Mouse (Mus musculus) stomach, embryonic 14.5 days (tissue): Measurements from ENCODE around the gene Ncf2. TPM values are rescaled to one million over a fixed set of nuclear protein-coding genes. Genes with fewer than 3 reads are reported as not detected.

Experiments used
- ATAC-seq: fragments of 200-750 bp; cut with Nextera tagmentation; 2 replicates; pipeline ENCODE4 v1.8.0; 2017; ENCODE audit warnings: low read depth, moderate TSS enrichment; ENCODE audit not compliant: insufficient number of reproducible peaks, insufficient read depth, low FRiP score
- H3K27ac ChIP-seq: fragments of 300-500 bp; sonication (generic); 2 replicates; pipeline ENCODE4 v1.5.1; 2014; ENCODE audit warnings: mild to moderate bottlenecking, low read length, moderate library complexity, mixed read lengths
- H3K27me3 ChIP-seq: fragments of 300-500 bp; sonication (generic); 2 replicates; pipeline ENCODE4 v1.6.1; 2014; ENCODE audit warnings: low read length, control low read depth, mixed read lengths; ENCODE audit not compliant: control insufficient read depth, insufficient read depth
- H3K36me3 ChIP-seq: fragments of 300-500 bp; sonication (generic); 2 replicates; pipeline ENCODE4 v1.6.1; 2014; ENCODE audit warnings: mild to moderate bottlenecking, control low read depth, low read length, moderate library complexity, mixed read lengths; ENCODE audit not compliant: control insufficient read depth, insufficient read depth
- H3K4me1 ChIP-seq: fragments of 300-500 bp; sonication (generic); 2 replicates; pipeline ENCODE4 v1.6.1; 2014; ENCODE audit warnings: low read length, control low read depth, mixed read lengths; ENCODE audit not compliant: control insufficient read depth, insufficient read depth
- H3K4me2 ChIP-seq: fragments of 300-500 bp; sonication (generic); replicated peaks from 2 replicates; pipeline ENCODE4 v1.6.1; 2014; ENCODE audit warnings: low read depth, low read length, control low read depth
- H3K4me3 ChIP-seq: fragments of 300-500 bp; sonication (generic); 2 replicates; pipeline ENCODE4 v1.5.1; 2014; ENCODE audit warnings: low read depth, low read length, control low read depth
- H3K9ac ChIP-seq: fragments of 300-500 bp; sonication (generic); replicated peaks from 2 replicates; pipeline ENCODE4 v1.6.1; 2014; ENCODE audit warnings: low read depth, mild to moderate bottlenecking, control low read depth, low read length, moderate library complexity, mixed read lengths
- H3K9me3 ChIP-seq: fragments of 300-500 bp; sonication (generic); 2 replicates; pipeline ENCODE4 v1.6.1; 2016; ENCODE audit warnings: low read depth, low read length, control low read depth; ENCODE audit not compliant: control insufficient read depth
- WGBS: fragments of 180-500 bp; shearing (Covaris S2); extraction: QIAGEN DNeasy Blood & Tissue Kit; methylation state at CpG from one replicate; pipeline ENCODE4 v1.1.7; 2014; 5-methylcytosine and 5-hydroxymethylcytosine counted together
- polyA plus RNA-seq: library from polyadenylated mRNA; unstranded; fragments of >200 nt; fragmentation: Nextera tagmentation; extraction: Ambion mirVana; gene quantifications from 2 replicates; pipeline ENCODE4 v1.2.1, GENCODE M21; 2014

The Ncf2 gene
- polyA plus RNA-seq, 1 experiment from 2014 or later: 3.7 TPM

DNA sequence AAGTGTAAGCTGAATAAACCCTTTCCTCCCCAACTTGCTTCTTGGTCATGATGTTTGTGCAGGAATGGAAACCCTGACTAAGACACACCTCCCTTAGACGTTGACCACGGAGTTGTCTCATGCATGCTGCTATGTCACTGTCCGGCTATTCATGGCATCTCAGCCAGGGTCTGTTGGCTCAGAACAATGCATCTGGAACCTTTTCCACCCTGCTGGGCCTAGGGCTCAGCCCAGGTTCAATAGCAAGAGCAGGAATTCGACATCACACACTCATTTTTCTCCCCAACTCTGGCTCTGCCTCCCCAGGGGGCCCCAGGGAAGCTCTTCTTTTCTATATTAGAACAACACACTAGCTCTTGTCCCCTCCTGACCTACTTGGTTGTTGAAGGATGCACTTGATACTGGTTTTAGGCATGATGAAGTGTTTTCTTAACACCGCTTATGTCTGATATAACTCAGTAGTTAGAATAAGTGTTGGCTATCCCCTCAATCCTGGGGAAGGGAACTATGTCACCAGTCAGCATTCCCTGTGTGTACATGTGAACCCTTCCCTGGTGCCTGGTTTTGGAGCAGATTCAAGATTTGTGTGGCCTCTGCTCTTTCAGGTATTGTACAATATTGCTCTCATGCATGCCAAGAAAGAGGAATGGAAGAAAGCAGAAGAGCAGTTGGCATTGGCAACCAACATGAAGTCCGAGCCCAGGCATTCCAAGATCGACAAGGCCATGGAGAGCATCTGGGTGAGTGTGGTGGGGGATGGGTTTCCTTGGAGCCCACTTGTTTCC is 21.1 kb downstream of the Ncf2 start:
- H3K4me2 ChIP-seq: no peak overlapping the region
- H3K9me3 ChIP-seq: no peaks in the 10 kb centered on the region
- H3K4me3 ChIP-seq: no peak overlapping the region
- H3K27me3 ChIP-seq: no peaks in the 10 kb centered on the region
- no peak overlapping the region for H3K27ac ChIP-seq
- no peaks in the 10 kb centered on the region for H3K36me3 ChIP-seq
- ATAC-seq: no peak
- peaks cover 4% of the 10 kb centered on the region; the same call in 1 of the 2 replicates for H3K4me1 ChIP-seq
- no peak overlapping the region for H3K9ac ChIP-seq
- 79% methylated on average over 7 of the region's 7 CpGs for WGBS

DNA sequence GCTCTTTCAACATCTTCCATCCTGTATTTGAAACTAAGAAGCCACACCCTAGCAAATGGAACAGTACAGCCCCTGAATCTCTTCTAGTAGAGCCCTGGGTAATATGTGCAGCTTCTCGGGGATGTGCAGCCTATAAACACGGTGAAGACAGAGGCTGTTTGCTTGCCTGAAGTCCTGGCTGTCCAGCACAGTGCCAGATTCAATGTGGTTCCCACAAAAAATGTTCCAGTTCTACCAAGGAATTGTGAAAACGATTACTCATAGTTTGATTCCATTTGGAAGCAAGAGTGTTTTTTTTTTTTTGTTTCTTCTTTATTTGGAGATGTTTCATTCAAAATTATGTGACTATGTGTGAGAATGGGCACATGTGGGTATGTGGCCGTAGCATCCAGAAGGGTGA is 21.8 kb downstream of the Ncf2 start:
- no peak overlapping the region for H3K4me2 ChIP-seq
- peaks cover 4% of the 10 kb centered on the region; the same call in 1 of the 2 replicates for H3K4me1 ChIP-seq
- H3K9me3 ChIP-seq: no peaks in the 10 kb centered on the region
- no peaks in the 10 kb centered on the region for H3K36me3 ChIP-seq
- H3K4me3 ChIP-seq: no peak overlapping the region
- WGBS: 85% methylated on average over 4 of the region's 4 CpGs
- ATAC-seq: no peak
- H3K27ac ChIP-seq: no peak overlapping the region
- H3K9ac ChIP-seq: no peak overlapping the region
- no peaks in the 10 kb centered on the region for H3K27me3 ChIP-seq

DNA sequence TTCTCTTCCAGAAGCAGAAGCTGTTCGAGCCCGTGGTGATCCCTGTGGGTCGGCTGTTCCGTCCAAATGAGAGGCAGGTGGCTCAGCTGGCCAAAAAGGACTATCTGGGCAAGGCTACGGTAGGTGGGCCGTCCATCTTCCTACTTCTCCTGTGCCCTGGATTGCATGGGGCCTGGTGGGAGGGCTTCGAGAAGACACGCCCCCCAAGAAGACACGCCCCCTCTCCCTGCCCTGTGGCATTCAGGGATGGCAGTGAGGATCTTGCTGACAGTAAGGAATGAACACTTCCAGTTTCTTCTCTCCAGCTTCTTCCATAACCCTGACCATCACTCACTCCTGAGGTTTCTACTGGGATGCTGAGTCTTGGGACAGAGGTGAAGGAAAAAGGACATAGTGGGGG is 24.2 kb downstream of the Ncf2 start:
- no peaks in the 10 kb centered on the region for H3K4me1 ChIP-seq
- no peaks in the 10 kb centered on the region for H3K27me3 ChIP-seq
- WGBS: 74% methylated on average over 9 of the region's 9 CpGs
- no peak overlapping the region for H3K4me3 ChIP-seq
- no peak overlapping the region for H3K9ac ChIP-seq
- no peak for ATAC-seq
- H3K36me3 ChIP-seq: no peaks in the 10 kb centered on the region
- H3K9me3 ChIP-seq: no peaks in the 10 kb centered on the region
- H3K27ac ChIP-seq: no peak overlapping the region
- H3K4me2 ChIP-seq: no peak overlapping the region

DNA sequence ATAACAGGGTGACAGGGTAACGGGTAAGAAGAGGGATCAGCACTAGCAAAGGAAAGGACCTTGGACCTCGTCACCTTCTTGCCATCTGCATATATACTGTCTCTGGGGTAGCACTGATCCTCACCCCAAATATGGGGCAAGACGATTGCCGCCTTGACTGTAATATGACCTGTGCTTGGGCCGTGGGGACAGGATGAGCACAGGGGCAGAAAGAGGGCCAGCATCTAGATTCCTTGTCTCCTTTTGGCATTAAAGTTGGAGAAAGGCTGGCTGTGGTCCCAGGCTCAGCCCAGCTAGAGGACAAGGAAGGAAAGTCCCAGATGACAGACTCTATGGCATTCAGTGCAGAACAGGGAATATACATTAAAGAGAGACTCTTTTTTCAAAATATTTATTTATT is 26.5 kb downstream of the Ncf2 start:
- no peak for ATAC-seq
- Histone ChIP-seq H3K27ac (no peak overlapping the region), H3K36me3 (no peaks in the 10 kb centered on the region), H3K4me2 (no peak overlapping the region), H3K27me3 (no peaks in the 10 kb centered on the region), H3K4me3 (no peak overlapping the region), H3K9me3 (no peaks in the 10 kb centered on the region), H3K4me1 (no peaks in the 10 kb centered on the region), H3K9ac (no peak overlapping the region)
- WGBS: 78% methylated on average over 5 of the region's 5 CpGs

DNA sequence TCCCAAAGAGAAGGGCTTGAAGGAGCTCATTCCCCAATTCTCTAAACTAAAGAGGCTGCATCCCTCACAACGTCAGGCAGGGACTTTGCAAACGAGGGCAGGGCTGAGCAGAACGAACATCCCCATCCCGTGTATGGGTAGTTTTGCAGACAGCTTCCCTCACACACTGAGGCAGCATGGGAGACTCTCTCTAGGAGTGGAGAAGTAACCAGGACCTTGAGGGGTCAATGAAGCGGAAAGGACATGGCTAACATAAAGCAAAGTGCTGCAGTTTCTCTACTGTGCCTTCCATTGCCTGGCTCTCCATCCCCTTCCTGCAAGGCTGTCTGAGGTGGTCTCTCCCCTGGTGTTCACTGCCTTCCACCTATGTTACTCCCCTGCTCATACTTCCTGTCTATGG is 28.2 kb downstream of the Ncf2 start:
- no peaks in the 10 kb centered on the region for H3K27me3 ChIP-seq
- ATAC-seq: no peak
- no peaks in the 10 kb centered on the region for H3K4me1 ChIP-seq
- H3K9ac ChIP-seq: no peak overlapping the region
- WGBS: 78% methylated on average over 5 of the region's 5 CpGs
- no peak overlapping the region for H3K4me3 ChIP-seq
- H3K4me2 ChIP-seq: no peak overlapping the region
- no peak overlapping the region for H3K27ac ChIP-seq
- no peaks in the 10 kb centered on the region for H3K36me3 ChIP-seq
- no peaks in the 10 kb centered on the region for H3K9me3 ChIP-seq

DNA sequence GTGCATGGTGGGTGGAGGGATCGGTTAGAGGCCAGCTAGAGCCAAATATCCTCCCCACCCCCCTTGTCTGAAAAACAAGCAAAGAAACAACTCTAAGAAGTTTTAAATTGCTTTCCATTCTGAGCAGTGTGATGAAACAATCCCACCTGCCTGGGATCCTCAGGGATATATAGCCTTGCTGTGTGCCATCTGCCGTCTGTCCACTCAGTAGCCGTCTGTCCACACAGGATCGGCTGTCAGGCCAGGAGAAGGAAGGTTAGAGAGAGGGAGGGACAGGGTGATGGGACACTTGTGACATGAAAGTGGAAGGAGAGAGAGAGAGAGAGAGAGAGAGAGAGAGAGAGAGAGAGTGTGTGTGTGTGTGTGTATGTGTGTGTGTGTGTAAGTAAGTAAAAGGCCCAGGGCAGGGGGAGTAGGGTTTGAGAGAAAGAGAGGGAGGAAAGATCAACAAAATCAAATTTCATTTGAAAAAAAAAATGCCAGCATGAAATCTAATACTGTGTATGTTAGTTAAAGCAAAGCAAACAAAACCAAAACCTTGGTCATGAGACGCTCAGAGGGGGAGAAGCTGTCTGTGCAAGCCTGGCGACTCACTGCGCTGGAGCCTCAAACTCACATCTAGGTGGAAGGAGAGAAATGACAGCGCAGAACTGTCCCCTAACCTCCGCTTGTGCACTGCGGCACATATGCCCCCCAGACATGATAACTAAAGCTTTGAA is 28.8 kb downstream of the Ncf2 start:
- Histone ChIP-seq H3K36me3 (no peaks in the 10 kb centered on the region), H3K4me1 (no peaks in the 10 kb centered on the region), H3K9ac (no peak overlapping the region), H3K9me3 (no peaks in the 10 kb centered on the region), H3K27me3 (no peaks in the 10 kb centered on the region), H3K4me3 (no peak overlapping the region), H3K27ac (no peak overlapping the region), H3K4me2 (no peak overlapping the region)
- ATAC-seq: no peak
- WGBS: 65% methylated on average over 10 of the region's 10 CpGs

DNA sequence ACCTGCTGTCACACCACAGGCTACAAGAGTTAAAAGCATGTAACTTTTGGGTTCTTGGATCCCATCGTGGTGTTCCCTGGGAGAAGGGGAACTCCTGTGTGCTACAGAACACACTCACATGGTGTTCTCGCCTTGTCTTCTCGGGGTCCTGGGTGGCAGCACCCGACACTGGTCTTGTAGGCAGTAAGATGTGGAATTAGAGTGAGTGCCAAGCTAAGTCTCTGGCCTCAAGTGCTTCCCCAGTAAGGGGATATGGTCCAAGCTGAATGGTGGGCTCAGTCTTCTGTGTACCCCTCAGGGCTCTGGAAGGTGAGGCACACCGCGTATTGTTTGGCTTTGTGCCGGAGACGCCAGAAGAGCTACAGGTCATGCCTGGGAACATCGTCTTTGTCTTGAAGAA is 30.1 kb downstream of the Ncf2 start:
- H3K4me1 ChIP-seq: no peaks in the 10 kb centered on the region
- no peak for ATAC-seq
- H3K4me3 ChIP-seq: no peak overlapping the region
- 93% methylated on average over 9 of the region's 9 CpGs for WGBS
- no peak overlapping the region for H3K4me2 ChIP-seq
- no peaks in the 10 kb centered on the region for H3K36me3 ChIP-seq
- no peak overlapping the region for H3K27ac ChIP-seq
- no peaks in the 10 kb centered on the region for H3K9me3 ChIP-seq
- no peak overlapping the region for H3K9ac ChIP-seq
- no peaks in the 10 kb centered on the region for H3K27me3 ChIP-seq

DNA sequence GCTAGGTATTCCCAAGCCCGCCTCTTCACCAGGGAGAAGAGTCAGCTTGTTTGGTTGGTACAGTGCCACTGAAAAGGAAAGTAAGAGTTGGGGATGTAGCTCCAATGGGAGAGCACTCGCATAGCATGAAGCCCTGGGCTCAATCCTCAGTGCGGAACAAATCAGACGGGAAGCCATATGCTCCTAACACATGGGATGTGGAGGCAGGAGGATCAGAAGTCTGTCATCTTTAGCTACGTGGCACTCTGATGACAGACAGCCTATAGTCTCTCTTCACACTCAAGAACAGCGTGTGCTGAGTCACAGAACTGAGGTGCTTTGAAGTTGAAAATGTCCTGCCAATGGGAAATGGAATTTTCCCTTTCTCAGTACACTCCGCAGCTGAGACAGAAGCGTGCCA is 31.0 kb downstream of the Ncf2 start:
- 86% methylated on average over 8 of the region's 8 CpGs for WGBS
- H3K27ac ChIP-seq: no peak overlapping the region

More for the DNA sequence above, 31.0 kb downstream of the Ncf2 start:
- no peaks in the 10 kb centered on the region for H3K9me3 ChIP-seq
- ATAC-seq: no peak
- H3K4me1 ChIP-seq: no peaks in the 10 kb centered on the region
- 0 out of 2 replicates have a peak, but pooled peaks cover 3% of the 10 kb centered on the region for H3K36me3 ChIP-seq
- no peak overlapping the region for H3K9ac ChIP-seq
- H3K4me2 ChIP-seq: no peak overlapping the region
- no peaks in the 10 kb centered on the region for H3K27me3 ChIP-seq
- no peak overlapping the region for H3K4me3 ChIP-seq
